Mouse (Mus musculus) spleen, adult 2 months (tissue): ENCODE measurements around the gene 4921504E06Rik.

Experiments
- CTCF ChIP-seq: fragments of 200-500 bp; IDR thresholded peaks from 2 replicates; pipeline ENCODE4 v1.5.1; 2011; ENCODE audit warnings: mild to moderate bottlenecking, inconsistent platforms; ENCODE audit not compliant: insufficient read depth, insufficient read length, insufficient replicate concordance; ENCODE audit errors: extremely low read depth
- POLR2A ChIP-seq: fragments of 200-500 bp; IDR thresholded peaks from 2 replicates; pipeline ENCODE4 v1.6.1; 2011; ENCODE audit warnings: low read depth, low read length, inconsistent platforms

GRCm38 (mm10) chr2:19524071-19524470 lies 29.6 kb downstream of the 4921504E06Rik start:
- TF ChIP-seq POLR2A (no peak), CTCF (no peak)
